ENCODE assay signal across 16 mouse cellular contexts in the genomic region with DNA sequence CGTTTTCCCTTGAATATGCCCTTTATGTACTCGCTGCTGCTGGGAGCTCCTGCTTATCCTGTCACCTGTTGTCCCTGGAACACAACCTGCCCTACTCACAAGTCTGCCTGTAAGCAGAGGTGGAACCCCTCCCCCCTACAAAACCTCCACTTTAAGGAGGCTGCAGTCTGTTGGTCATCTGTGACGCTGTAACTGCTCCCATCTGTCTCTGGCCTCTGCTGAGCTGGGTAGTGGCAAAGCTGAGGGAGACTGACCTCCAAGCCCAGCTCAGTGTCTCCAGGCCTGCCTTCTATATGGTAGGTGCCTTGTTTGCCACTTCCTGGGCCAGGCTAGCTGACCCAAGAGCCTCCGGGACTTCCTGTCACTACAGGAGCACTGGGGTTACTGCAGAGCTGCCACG.
DNase-seq lines count a peak whose midpoint lies in the region; ATAC-seq and TF ChIP-seq lines count a peak whose summit lies in the region.
"Had no signal": no experiment of that assay in that cellular context is flagged by ENCODE, and none has a peak within 500 bp of the region (broad histone marks: within the 10 kb centered on the region; RNA-seq: fewer than 3 reads in every experiment).

No protein-coding gene starts in this region.

- no peak overlapping the region for H3K4me2 ChIP-seq in forebrain, embryonic 12.5 days
- no peak overlapping the region for H3K4me2 ChIP-seq in forebrain, embryonic 15.5 days (replicated peaks)
- no peak overlapping the region for H3K4me2 ChIP-seq in hindbrain, embryonic 13.5 days
- H3K4me2 ChIP-seq in hindbrain, embryonic 12.5 days (replicated peaks), result no peak overlapping the region
- no peak overlapping the region for H3K4me2 ChIP-seq in midbrain, embryonic 13.5 days (replicated peaks)
- no peak overlapping the region for H3K4me2 ChIP-seq in midbrain, postnatal 0 days (ENCODE audit: low read depth, low read length, poor library complexity, severe bottlenecking)
- H3K4me2 ChIP-seq: intestine, embryonic 15.5 days; lung, embryonic 14.5 days; neural tube, embryonic 12.5 days had no signal

- H3K27me3 ChIP-seq in forebrain, embryonic 12.5 days, result no peaks in the 10 kb centered on the region
- no peaks in the 10 kb centered on the region for H3K27me3 ChIP-seq in forebrain, embryonic 15.5 days
- no peaks in the 10 kb centered on the region for H3K27me3 ChIP-seq in hindbrain, embryonic 13.5 days
- H3K27me3 ChIP-seq in hindbrain, embryonic 12.5 days, result no peaks in the 10 kb centered on the region
- H3K27me3 ChIP-seq in midbrain, embryonic 13.5 days, result no peaks in the 10 kb centered on the region
- no peaks in the 10 kb centered on the region for H3K27me3 ChIP-seq in midbrain, postnatal 0 days (ENCODE audit: insufficient read depth, low read length)
- H3K27me3 ChIP-seq in splenic B cell, adult 2 months (ENCODE audit: control insufficient read depth, insufficient read depth, low read length, poor library complexity, severe bottlenecking), result no peaks in the 10 kb centered on the region
- H3K27me3 ChIP-seq in cerebellum, adult 2 months (ENCODE audit: control insufficient read depth, insufficient read depth, low read length), result no peaks in the 10 kb centered on the region
- H3K27me3 ChIP-seq: intestine, embryonic 15.5 days; neural tube, embryonic 12.5 days had no signal

- TF ChIP-seq CTCF in midbrain, postnatal 0 days (IDR thresholded peaks at IDR 0.05), result no peak
- no peak for TF ChIP-seq CTCF in cerebellum, adult 2 months (IDR thresholded peaks at IDR 0.05; ENCODE audit: borderline replicate concordance, insufficient read depth, low read depth, low read length)

- H3K4me1 ChIP-seq in forebrain, embryonic 12.5 days, result peaks cover 16% of the 10 kb centered on the region
- H3K4me1 ChIP-seq in forebrain, embryonic 15.5 days, result no peaks in the 10 kb centered on the region
- H3K4me1 ChIP-seq in hindbrain, embryonic 13.5 days (replicated peaks), result peaks cover 17% of the 10 kb centered on the region
- H3K4me1 ChIP-seq in hindbrain, embryonic 12.5 days, result peaks cover 21% of the 10 kb centered on the region
- 0 out of 2 replicates have a peak, but pooled peaks cover 4% of the 10 kb centered on the region for H3K4me1 ChIP-seq in midbrain, embryonic 13.5 days (replicated peaks)
- no peaks in the 10 kb centered on the region for H3K4me1 ChIP-seq in midbrain, postnatal 0 days (ENCODE audit: insufficient read depth, low read length)
- H3K4me1 ChIP-seq in cerebellum, adult 2 months (ENCODE audit: control insufficient read depth, insufficient read depth, low read length), result no peaks in the 10 kb centered on the region
- H3K4me1 ChIP-seq: intestine, embryonic 15.5 days had no signal

- no peak for TF ChIP-seq POLR2A in cerebellum, adult 2 months (IDR thresholded peaks at IDR 0.05; ENCODE audit: borderline replicate concordance, insufficient read depth, low read length)

- 68% methylated on average over 5 of the region's 5 CpGs for WGBS in forebrain, embryonic 12.5 days
- 78% methylated on average over 5 of the region's 5 CpGs for WGBS in forebrain, embryonic 15.5 days
- 74% methylated on average over 5 of the region's 5 CpGs for WGBS in hindbrain, embryonic 13.5 days
- WGBS in hindbrain, embryonic 12.5 days, result 70% methylated on average over 5 of the region's 5 CpGs
- WGBS in midbrain, embryonic 13.5 days, result 72% methylated on average over 5 of the region's 5 CpGs
- WGBS in midbrain, postnatal 0 days, result 74% methylated on average over 5 of the region's 5 CpGs
- 69% methylated on average over 5 of the region's 5 CpGs for WGBS in cerebellum, adult 2 months

- H3K4me3 ChIP-seq in forebrain, embryonic 12.5 days (replicated peaks), result no peak overlapping the region
- no peak overlapping the region for H3K4me3 ChIP-seq in forebrain, embryonic 15.5 days
- no peak overlapping the region for H3K4me3 ChIP-seq in hindbrain, embryonic 13.5 days
- no peak overlapping the region for H3K4me3 ChIP-seq in hindbrain, embryonic 12.5 days
- H3K4me3 ChIP-seq in midbrain, embryonic 13.5 days (replicated peaks), result no peak overlapping the region
- no peak overlapping the region for H3K4me3 ChIP-seq in midbrain, postnatal 0 days (ENCODE audit: low read depth, low read length)
- no peak overlapping the region for H3K4me3 ChIP-seq in cerebellum, adult 2 months (replicated peaks; ENCODE audit: insufficient read depth, low read depth, low read length)
- H3K4me3 ChIP-seq: intestine, embryonic 15.5 days; neural tube, embryonic 12.5 days had no signal

- H3K9me3 ChIP-seq in forebrain, embryonic 12.5 days, result no peaks in the 10 kb centered on the region
- no peaks in the 10 kb centered on the region for H3K9me3 ChIP-seq in forebrain, embryonic 15.5 days
- no peaks in the 10 kb centered on the region for H3K9me3 ChIP-seq in hindbrain, embryonic 13.5 days
- no peaks in the 10 kb centered on the region for H3K9me3 ChIP-seq in hindbrain, embryonic 12.5 days (replicated peaks)
- no peaks in the 10 kb centered on the region for H3K9me3 ChIP-seq in midbrain, embryonic 13.5 days
- H3K9me3 ChIP-seq in midbrain, postnatal 0 days (ENCODE audit: low read length), result no peaks in the 10 kb centered on the region
- H3K9me3 ChIP-seq: intestine, embryonic 15.5 days; neural tube, embryonic 12.5 days had no signal

- H3K36me3 ChIP-seq in forebrain, embryonic 12.5 days (replicated peaks), result peaks cover 55% of the 10 kb centered on the region
- peaks cover 8% of the 10 kb centered on the region for H3K36me3 ChIP-seq in forebrain, embryonic 15.5 days
- peaks cover 29% of the 10 kb centered on the region for H3K36me3 ChIP-seq in hindbrain, embryonic 13.5 days
- H3K36me3 ChIP-seq in hindbrain, embryonic 12.5 days, result peaks cover 41% of the 10 kb centered on the region
- H3K36me3 ChIP-seq in midbrain, embryonic 13.5 days, result peaks cover 27% of the 10 kb centered on the region
- peaks cover 20% of the 10 kb centered on the region for H3K36me3 ChIP-seq in midbrain, postnatal 0 days (ENCODE audit: insufficient read depth, low read length)
- no peaks in the 10 kb centered on the region for H3K36me3 ChIP-seq in splenic B cell, adult 2 months (ENCODE audit: control insufficient read depth, insufficient read depth, low read length, poor library complexity, severe bottlenecking)

- ATAC-seq in forebrain, embryonic 12.5 days (ENCODE audit: low FRiP score), result no peak
- ATAC-seq in forebrain, embryonic 15.5 days (replicated peaks), result no peak
- ATAC-seq in hindbrain, embryonic 13.5 days (ENCODE audit: low FRiP score), result 0 out of 2 replicates have a peak, but pooled peaks have one; percentile 4
- ATAC-seq in hindbrain, embryonic 12.5 days (ENCODE audit: low FRiP score), result no peak
- ATAC-seq in midbrain, embryonic 13.5 days, result no peak
- no peak for ATAC-seq in midbrain, postnatal 0 days (ENCODE audit: low FRiP score)
- ATAC-seq: intestine, embryonic 15.5 days; midbrain, embryonic 16.5 days had no signal

- 0 out of 2 replicates have a peak overlapping the region, but pooled peaks have one; percentile 13 for H3K27ac ChIP-seq in forebrain, embryonic 12.5 days
- H3K27ac ChIP-seq in forebrain, embryonic 15.5 days (replicated peaks), result no peak overlapping the region
- H3K27ac ChIP-seq in hindbrain, embryonic 13.5 days, result no peak overlapping the region
- H3K27ac ChIP-seq in hindbrain, embryonic 12.5 days, result no peak overlapping the region
- H3K27ac ChIP-seq in midbrain, embryonic 13.5 days, result 0 out of 2 replicates have a peak overlapping the region, but pooled peaks have one; percentile 6
- no peak overlapping the region for H3K27ac ChIP-seq in midbrain, postnatal 0 days (ENCODE audit: low read depth, low read length)
- H3K27ac ChIP-seq in cerebellum, adult 2 months (ENCODE audit: insufficient read depth, low read length), result no peak overlapping the region
- H3K27ac ChIP-seq: intestine, embryonic 15.5 days; neural tube, embryonic 12.5 days had no signal

- DNase-seq in midbrain, postnatal 0 days (ENCODE audit: low spot score), result no peak
- DNase-seq in splenic B cell, adult 2 months (ENCODE audit: low read depth, low spot score), result peak; percentile 18
- DNase-seq in cerebellum, adult 2 months, result no peak
- DNase-seq: cerebellum, postnatal 36 days; liver; lung, embryonic 14.5 days; right cerebral cortex, postnatal 25 days; thymus, postnatal 14 days had no signal

- H3K9ac ChIP-seq in forebrain, embryonic 12.5 days, result no peak overlapping the region
- H3K9ac ChIP-seq in forebrain, embryonic 15.5 days (replicated peaks), result no peak overlapping the region
- no peak overlapping the region for H3K9ac ChIP-seq in hindbrain, embryonic 13.5 days
- no peak overlapping the region for H3K9ac ChIP-seq in hindbrain, embryonic 12.5 days
- no peak overlapping the region for H3K9ac ChIP-seq in midbrain, embryonic 13.5 days (replicated peaks)
- H3K9ac ChIP-seq in midbrain, postnatal 0 days (replicated peaks; ENCODE audit: low read length, poor library complexity, severe bottlenecking), result no peak overlapping the region
- H3K9ac ChIP-seq: intestine, embryonic 15.5 days; lung, embryonic 14.5 days; neural tube, embryonic 12.5 days had no signal

Comparison
In these comparisons a context has a peak if more than half of its experiments do, and no peak if none do; other contexts are left out.
1. H3K27ac ChIP-seq: peak in forebrain, embryonic 12.5 days (single experiment) and midbrain, embryonic 13.5 days (single experiment); none in forebrain, embryonic 15.5 days (single experiment), hindbrain, embryonic 13.5 days (single experiment), hindbrain, embryonic 12.5 days (single experiment), midbrain, postnatal 0 days (single experiment) and cerebellum, adult 2 months (single experiment).